Mouse (Mus musculus): Measurements from ENCODE around the gene Dok3. TPM values are rescaled to one million over a fixed set of nuclear protein-coding genes. Genes with fewer than 3 reads are reported as not detected.

Gene Dok3
- polyA plus RNA-seq, 1 experiment from 2014 or later, result 1.1 TPM

GRCm38 (mm10) chr13:55519606-55520005 lies 9.5 kb downstream of the Dok3 start:
- no peak for ATAC-seq (replicated peaks; ENCODE audit: insufficient number of reproducible peaks, low FRiP score, low TSS enrichment)
- H3K9me3 ChIP-seq (replicated peaks; ENCODE audit: control insufficient read depth, low read length), result no peaks in the 10 kb centered on the region
- WGBS (ENCODE audit: insufficient replicate concordance), result 72% methylated on average over 4 of the region's 4 CpGs
- no peak overlapping the region for H3K4me2 ChIP-seq
- no peak overlapping the region for H3K4me3 ChIP-seq (ENCODE audit: low read depth, low read length)
- H3K27ac ChIP-seq (ENCODE audit: low read depth, low read length), result no peak overlapping the region
- no peak overlapping the region for H3K9ac ChIP-seq (ENCODE audit: low read depth, low read length)
- H3K27me3 ChIP-seq (ENCODE audit: control insufficient read depth, insufficient read depth, low read length), result peaks cover 6% of the 10 kb centered on the region
- no peaks in the 10 kb centered on the region for H3K4me1 ChIP-seq (ENCODE audit: control insufficient read depth, insufficient read depth, low read length)
- H3K36me3 ChIP-seq (ENCODE audit: control insufficient read depth, insufficient read depth, low read length), result no peaks in the 10 kb centered on the region

- peaks cover 9% of the 10 kb centered on the region for H3K27me3 ChIP-seq (ENCODE audit: control insufficient read depth, insufficient read depth, low read length)
- H3K9ac ChIP-seq (ENCODE audit: low read depth, low read length), result no peak overlapping the region
- H3K27ac ChIP-seq (ENCODE audit: low read depth, low read length), result no peak overlapping the region
- 8% methylated on average over 5 of the region's 5 CpGs for WGBS (ENCODE audit: insufficient replicate concordance)
- no peaks in the 10 kb centered on the region for H3K9me3 ChIP-seq (replicated peaks; ENCODE audit: control insufficient read depth, low read length)
- H3K36me3 ChIP-seq (ENCODE audit: control insufficient read depth, insufficient read depth, low read length), result no peaks in the 10 kb centered on the region
- no peak for ATAC-seq (replicated peaks; ENCODE audit: insufficient number of reproducible peaks, low FRiP score, low TSS enrichment)
- peaks cover 2% of the 10 kb centered on the region for H3K4me1 ChIP-seq (ENCODE audit: control insufficient read depth, insufficient read depth, low read length)
- no peak overlapping the region for H3K4me3 ChIP-seq (ENCODE audit: low read depth, low read length)
- H3K4me2 ChIP-seq, result no peak overlapping the region
Measured at GRCm38 (mm10) chr13:55516955-55517354, 12.1 kb downstream of the Dok3 start.

DNA sequence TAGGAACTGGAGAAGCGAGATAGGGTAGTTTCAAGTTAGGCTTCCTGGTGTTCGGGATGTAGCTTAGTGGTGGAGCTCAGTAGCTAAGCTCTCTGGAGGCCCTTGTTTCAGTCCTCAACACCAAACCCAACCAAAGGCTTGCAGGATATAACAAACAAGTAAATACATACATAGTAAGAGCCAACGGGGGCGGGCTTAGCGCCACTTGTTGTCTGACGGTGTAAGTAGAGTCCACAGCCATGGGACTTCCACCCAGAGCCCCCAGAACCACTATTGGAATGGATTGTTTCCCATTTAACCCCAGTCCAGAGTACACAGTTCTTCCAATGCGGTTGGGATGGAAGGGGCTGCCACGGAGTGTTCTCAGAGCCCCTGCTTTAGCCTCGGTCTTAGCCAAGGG lies 15.3 kb downstream of the Dok3 start:
- 30% methylated on average over 9 of the region's 9 CpGs for WGBS (ENCODE audit: insufficient replicate concordance)
- ATAC-seq (replicated peaks; ENCODE audit: insufficient number of reproducible peaks, low FRiP score, low TSS enrichment), result no peak
- Histone ChIP-seq H3K36me3 (ENCODE audit: control insufficient read depth, insufficient read depth, low read length) (peaks cover 9% of the 10 kb centered on the region; the same call in 1 of the 2 replicates), H3K4me3 (ENCODE audit: low read depth, low read length) (peak overlapping the region; percentile 98; the same call in 1 of the 2 replicates), H3K9ac (ENCODE audit: low read depth, low read length) (no peak overlapping the region), H3K9me3 (replicated peaks; ENCODE audit: control insufficient read depth, low read length) (no peaks in the 10 kb centered on the region), H3K27me3 (ENCODE audit: control insufficient read depth, insufficient read depth, low read length) (peaks cover 9% of the 10 kb centered on the region), H3K4me1 (ENCODE audit: control insufficient read depth, insufficient read depth, low read length) (peaks cover 28% of the 10 kb centered on the region), H3K27ac (ENCODE audit: low read depth, low read length) (no peak overlapping the region), H3K4me2 (peak overlapping the region; percentile 69)

DNA sequence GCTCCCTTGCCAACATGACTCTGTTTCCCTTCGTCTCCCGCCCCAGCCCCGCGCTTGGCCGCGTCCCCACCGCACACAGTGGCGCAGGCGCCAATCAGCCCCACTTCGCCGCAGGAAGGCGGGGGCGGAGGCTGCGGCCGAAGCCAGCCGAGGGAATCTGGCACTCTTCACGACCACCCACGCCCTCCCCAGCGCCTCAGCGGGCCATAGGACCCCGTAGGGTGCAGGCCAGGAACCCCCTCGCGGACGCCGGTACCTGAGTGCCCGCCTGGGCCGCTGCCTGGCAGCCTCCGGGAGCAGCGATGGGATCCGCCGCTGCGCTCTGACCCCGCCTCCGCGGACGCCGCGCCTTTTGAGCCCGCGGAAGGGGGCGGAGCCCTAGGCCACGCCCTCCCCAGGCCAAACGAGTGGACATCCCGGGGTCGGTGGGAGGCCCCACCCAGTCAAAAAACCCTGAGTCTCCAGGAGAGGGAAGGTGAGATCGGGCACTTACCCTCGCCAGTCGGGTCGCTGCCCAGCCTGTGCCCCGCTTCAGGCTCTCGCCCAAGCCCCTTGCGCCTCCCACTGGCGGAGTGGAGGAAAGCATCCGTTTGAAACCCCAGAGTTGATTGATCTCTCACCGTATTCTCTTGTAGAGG lies 15.9 kb downstream of the Dok3 start, which contains the start of gene Pdlim7:
Gene Pdlim7, minus strand, starts transcription at position 566 of the 638 bp plus-strand sequence.
- peak within 1 kb of the TSS; percentile 69 for H3K4me2 ChIP-seq
- H3K27ac ChIP-seq (ENCODE audit: low read depth, low read length), result peak within 1 kb of the TSS; percentile 91
- WGBS (ENCODE audit: insufficient replicate concordance), result under 1% methylated on average over 54 of the region's 55 CpGs
- H3K4me1 ChIP-seq (ENCODE audit: control insufficient read depth, insufficient read depth, low read length), result peaks cover 30% of the 10 kb centered on the region
- peaks cover 9% of the 10 kb centered on the region for H3K27me3 ChIP-seq (ENCODE audit: control insufficient read depth, insufficient read depth, low read length)
- peaks cover 15% of the 10 kb centered on the region for H3K36me3 ChIP-seq (ENCODE audit: control insufficient read depth, insufficient read depth, low read length)
- H3K9me3 ChIP-seq (replicated peaks; ENCODE audit: control insufficient read depth, low read length), result no peaks in the 10 kb centered on the region
- peak; percentile 43 for ATAC-seq (replicated peaks; ENCODE audit: insufficient number of reproducible peaks, low FRiP score, low TSS enrichment)
- H3K4me3 ChIP-seq (ENCODE audit: low read depth, low read length), result peak within 1 kb of the TSS; percentile 98
- peak within 1 kb of the TSS; percentile 99 for H3K9ac ChIP-seq (ENCODE audit: low read depth, low read length)

DNA sequence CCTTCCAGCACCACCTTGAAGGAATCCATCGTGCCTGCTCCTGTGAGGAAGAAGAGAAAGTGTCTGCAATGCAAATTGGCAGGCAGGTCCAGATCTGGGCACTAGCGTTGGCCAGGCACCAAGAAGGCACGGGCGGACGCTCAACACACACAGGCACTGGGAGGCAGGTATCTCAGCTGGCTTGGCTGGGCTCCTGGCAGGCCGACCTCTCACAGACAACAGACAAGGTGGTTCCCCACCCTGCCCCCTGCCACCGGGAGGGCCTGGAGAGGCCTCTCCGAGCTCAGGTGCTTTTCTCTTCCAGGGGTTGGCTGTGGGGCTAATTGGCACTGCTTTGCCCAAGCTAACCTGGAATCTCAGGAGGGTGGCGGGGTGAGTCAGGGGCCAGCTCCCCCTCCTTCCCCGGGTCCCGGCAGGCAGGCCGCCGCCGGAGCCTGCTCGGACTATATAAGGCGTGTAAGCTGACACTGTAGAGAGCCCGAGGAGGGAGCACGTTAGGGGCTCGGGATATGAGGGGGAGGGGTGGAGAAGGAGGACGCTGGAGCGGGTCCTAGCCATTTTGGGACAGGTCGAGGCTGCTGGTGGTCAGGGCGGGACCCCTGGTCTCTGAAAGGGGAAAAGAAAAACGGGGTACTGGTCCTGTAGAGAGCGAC lies 16.6 kb downstream of the Dok3 start:
- Histone ChIP-seq H3K27ac (ENCODE audit: low read depth, low read length) (peak overlapping the region; percentile 91), H3K36me3 (ENCODE audit: control insufficient read depth, insufficient read depth, low read length) (peaks cover 19% of the 10 kb centered on the region), H3K4me1 (ENCODE audit: control insufficient read depth, insufficient read depth, low read length) (peaks cover 30% of the 10 kb centered on the region), H3K9me3 (replicated peaks; ENCODE audit: control insufficient read depth, low read length) (no peaks in the 10 kb centered on the region), H3K4me2 (peak overlapping the region; percentile 69), H3K4me3 (ENCODE audit: low read depth, low read length) (peak overlapping the region; percentile 98), H3K27me3 (ENCODE audit: control insufficient read depth, insufficient read depth, low read length) (peaks cover 9% of the 10 kb centered on the region), H3K9ac (ENCODE audit: low read depth, low read length) (peak overlapping the region; percentile 99)
- peak; percentile 54 for ATAC-seq (replicated peaks; ENCODE audit: insufficient number of reproducible peaks, low FRiP score, low TSS enrichment)
- 2% methylated on average over 25 of the region's 25 CpGs for WGBS (ENCODE audit: insufficient replicate concordance)

DNA sequence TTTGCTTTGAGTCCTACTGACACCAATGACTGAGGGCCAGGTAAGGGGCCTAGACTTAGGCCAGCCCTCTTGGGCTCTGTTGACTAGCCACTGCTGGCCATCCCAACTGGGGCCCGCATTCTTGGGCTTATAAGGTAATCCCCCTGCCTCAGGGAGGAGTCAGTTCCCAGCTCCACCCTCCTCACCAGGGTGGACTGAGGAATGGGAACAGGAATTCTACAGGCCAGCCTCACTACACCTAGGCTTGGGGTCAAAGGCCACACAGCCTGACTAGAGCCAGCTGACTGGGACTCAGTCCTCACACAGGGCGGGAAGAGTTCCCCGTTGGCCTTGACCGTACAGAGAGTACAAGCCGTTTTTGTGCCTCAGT lies 17.6 kb downstream of the Dok3 start:
- H3K36me3 ChIP-seq (ENCODE audit: control insufficient read depth, insufficient read depth, low read length), result peaks cover 29% of the 10 kb centered on the region
- H3K9ac ChIP-seq (ENCODE audit: low read depth, low read length), result peak overlapping the region; percentile 99
- H3K27me3 ChIP-seq (ENCODE audit: control insufficient read depth, insufficient read depth, low read length), result peaks cover 9% of the 10 kb centered on the region
- 13% methylated on average over 5 of the region's 5 CpGs for WGBS (ENCODE audit: insufficient replicate concordance)
- H3K4me2 ChIP-seq, result peak overlapping the region; percentile 69
- H3K9me3 ChIP-seq (replicated peaks; ENCODE audit: control insufficient read depth, low read length), result no peaks in the 10 kb centered on the region
- peaks cover 32% of the 10 kb centered on the region for H3K4me1 ChIP-seq (ENCODE audit: control insufficient read depth, insufficient read depth, low read length)
- peak overlapping the region; percentile 91 for H3K27ac ChIP-seq (ENCODE audit: low read depth, low read length)
- peak overlapping the region; percentile 98 for H3K4me3 ChIP-seq (ENCODE audit: low read depth, low read length)
- peak; percentile 5; the same call in 1 of the 2 replicates for ATAC-seq (replicated peaks; ENCODE audit: insufficient number of reproducible peaks, low FRiP score, low TSS enrichment)

- Histone ChIP-seq H3K36me3 (ENCODE audit: control insufficient read depth, insufficient read depth, low read length) (peaks cover 32% of the 10 kb centered on the region), H3K4me1 (ENCODE audit: control insufficient read depth, insufficient read depth, low read length) (peaks cover 32% of the 10 kb centered on the region), H3K9me3 (replicated peaks; ENCODE audit: control insufficient read depth, low read length) (no peaks in the 10 kb centered on the region), H3K27ac (ENCODE audit: low read depth, low read length) (peak overlapping the region; percentile 91), H3K4me3 (ENCODE audit: low read depth, low read length) (peak overlapping the region; percentile 98), H3K27me3 (ENCODE audit: control insufficient read depth, insufficient read depth, low read length) (peaks cover 9% of the 10 kb centered on the region), H3K9ac (ENCODE audit: low read depth, low read length) (peak overlapping the region; percentile 99), H3K4me2 (peak overlapping the region; percentile 69)
- ATAC-seq (replicated peaks; ENCODE audit: insufficient number of reproducible peaks, low FRiP score, low TSS enrichment), result peak; percentile 77
- WGBS (ENCODE audit: insufficient replicate concordance), result 2% methylated on average over 6 of the region's 6 CpGs
Measured at GRCm38 (mm10) chr13:55510668-55511491, 18.2 kb downstream of the Dok3 start.

DNA sequence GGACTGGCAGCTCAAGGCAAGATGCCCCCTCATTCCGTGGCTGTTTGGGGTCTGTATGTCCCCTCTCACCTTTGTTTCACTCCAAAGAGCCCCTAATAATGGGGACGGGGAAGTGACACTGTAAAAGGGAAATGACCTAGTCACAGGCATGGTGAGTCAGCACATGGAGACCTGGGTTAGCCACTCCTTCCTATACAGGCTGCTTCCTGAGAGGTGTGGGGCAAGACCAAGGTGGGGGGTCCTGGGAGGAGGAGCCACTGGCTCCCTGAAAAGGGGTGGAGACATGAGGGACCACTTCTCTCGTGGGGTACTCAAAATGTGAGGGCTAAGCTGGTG lies 18.8 kb downstream of the Dok3 start:
- no peaks in the 10 kb centered on the region for H3K9me3 ChIP-seq (replicated peaks; ENCODE audit: control insufficient read depth, low read length)
- H3K27ac ChIP-seq (ENCODE audit: low read depth, low read length), result peak overlapping the region; percentile 91
- H3K4me2 ChIP-seq, result peak overlapping the region; percentile 69
- 10% methylated on average over 3 of the region's 3 CpGs for WGBS (ENCODE audit: insufficient replicate concordance)
- ATAC-seq (replicated peaks; ENCODE audit: insufficient number of reproducible peaks, low FRiP score, low TSS enrichment), result peak; percentile 12; the same call in 1 of the 2 replicates
- H3K9ac ChIP-seq (ENCODE audit: low read depth, low read length), result peak overlapping the region; percentile 56; the same call in 1 of the 2 replicates
- peaks cover 38% of the 10 kb centered on the region for H3K36me3 ChIP-seq (ENCODE audit: control insufficient read depth, insufficient read depth, low read length)
- H3K27me3 ChIP-seq (ENCODE audit: control insufficient read depth, insufficient read depth, low read length), result peaks cover 9% of the 10 kb centered on the region
- H3K4me3 ChIP-seq (ENCODE audit: low read depth, low read length), result peak overlapping the region; percentile 98; the same call in 1 of the 2 replicates
- H3K4me1 ChIP-seq (ENCODE audit: control insufficient read depth, insufficient read depth, low read length), result peaks cover 32% of the 10 kb centered on the region
